Mouse (Mus musculus) lung, embryonic 16.5 days (tissue): ENCODE data around the gene Ctdsp2. TPM values are rescaled to one million over a fixed set of nuclear protein-coding genes. Genes with fewer than 3 reads are reported as not detected.
A peak's percentile ranks its signal among the peaks of the same experiment; 100 is the strongest.

Experiments
- ATAC-seq: fragments of 200-750 bp; cut with Nextera tagmentation; 2 replicates; pipeline ENCODE4 v1.8.0; 2017; ENCODE audit warnings: low read depth, mild to moderate bottlenecking, moderate library complexity
- H3K27ac ChIP-seq: fragments of 300-500 bp; sonication (generic); 2 replicates; pipeline ENCODE4 v1.5.1; 2014; ENCODE audit warnings: mild to moderate bottlenecking, control low read depth, low read length
- H3K27me3 ChIP-seq: fragments of 300-500 bp; sonication (generic); 2 replicates; pipeline ENCODE4 v1.6.1; 2014; ENCODE audit warnings: low read depth, low read length, mixed read lengths; ENCODE audit not compliant: control insufficient read depth, insufficient read depth
- H3K36me3 ChIP-seq: fragments of 300-500 bp; sonication (generic); 2 replicates; pipeline ENCODE4 v1.6.1; 2014; ENCODE audit warnings: low read length; ENCODE audit not compliant: control insufficient read depth, insufficient read depth
- H3K4me1 ChIP-seq: fragments of 300-500 bp; sonication (generic); replicated peaks from 2 replicates; pipeline ENCODE4 v1.6.1; 2014; ENCODE audit warnings: low read length, mixed read lengths; ENCODE audit not compliant: control insufficient read depth, insufficient read depth
- H3K4me2 ChIP-seq: fragments of 300-500 bp; sonication (generic); 2 replicates; pipeline ENCODE4 v1.6.1; 2014; ENCODE audit warnings: low read depth, low read length, control low read depth
- H3K4me3 ChIP-seq: fragments of 300-500 bp; sonication (generic); 2 replicates; pipeline ENCODE4 v1.5.1; 2014; ENCODE audit warnings: mild to moderate bottlenecking, low read length, control low read depth
- H3K9ac ChIP-seq: fragments of 300-500 bp; sonication (generic); 2 replicates; pipeline ENCODE4 v1.6.1; 2014; ENCODE audit warnings: low read length, control low read depth
- H3K9me3 ChIP-seq: fragments of 300-500 bp; sonication (generic); 2 replicates; pipeline ENCODE4 v1.6.1; 2016; ENCODE audit warnings: low read length; ENCODE audit not compliant: control insufficient read depth
- WGBS: fragments of 180-500 bp; shearing (Covaris S2); extraction: QIAGEN DNeasy Blood & Tissue Kit; methylation state at CpG from one replicate; pipeline ENCODE4 v1.1.7; 2014; 5-methylcytosine and 5-hydroxymethylcytosine counted together
- polyA plus RNA-seq: library from polyadenylated mRNA; unstranded; fragments of >200 nt; fragmentation: Nextera tagmentation; extraction: Ambion mirVana; gene quantifications from 2 replicates; pipeline ENCODE4 v1.2.1, GENCODE M21; 2015

The Ctdsp2 gene
- 66.2 and 72.0 TPM in 2 replicates for polyA plus RNA-seq

DNA sequence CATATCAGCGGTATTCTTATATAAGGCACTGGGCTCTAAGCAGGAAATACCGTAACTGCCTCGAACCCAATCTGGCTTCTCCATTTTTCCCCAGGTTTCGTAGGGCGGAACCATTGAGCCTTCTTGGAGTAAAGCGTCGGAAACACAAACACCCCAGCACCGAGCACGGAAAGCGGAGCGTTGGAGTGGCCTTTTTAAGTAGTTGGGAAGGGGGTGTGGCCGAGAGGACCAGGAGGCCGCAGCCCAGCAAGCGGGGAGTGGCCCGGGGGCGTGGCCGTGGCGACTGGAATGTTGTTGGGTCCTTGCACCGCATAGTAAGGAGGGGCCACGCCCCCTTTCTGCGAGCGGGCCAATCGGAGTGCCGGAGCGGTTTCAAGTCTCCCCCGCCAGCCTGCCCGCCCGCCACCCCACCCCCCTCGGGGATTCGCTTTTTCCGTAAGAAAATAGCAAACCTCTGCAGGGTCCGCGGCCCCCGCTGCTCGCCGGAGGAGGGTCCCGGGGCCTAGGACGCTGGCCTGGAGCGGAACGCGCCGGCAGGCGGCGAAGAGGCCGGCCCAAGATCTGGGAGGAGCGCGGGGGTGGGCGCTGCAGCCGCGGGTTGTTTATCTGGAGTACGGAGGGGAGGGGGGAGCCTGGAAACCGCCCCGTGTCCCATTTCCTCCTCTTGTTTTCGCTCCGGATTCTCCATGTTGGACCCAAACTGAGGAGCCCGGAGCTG, at the start of gene Ctdsp2:
Ctdsp2 (plus strand) TSS at position 441 of the 718 bp plus-strand sequence.
- Histone ChIP-seq H3K4me3 (peak within 1 kb of the TSS; percentile 88), H3K4me1 (peaks cover 36% of the 10 kb centered on the region)

DNA sequence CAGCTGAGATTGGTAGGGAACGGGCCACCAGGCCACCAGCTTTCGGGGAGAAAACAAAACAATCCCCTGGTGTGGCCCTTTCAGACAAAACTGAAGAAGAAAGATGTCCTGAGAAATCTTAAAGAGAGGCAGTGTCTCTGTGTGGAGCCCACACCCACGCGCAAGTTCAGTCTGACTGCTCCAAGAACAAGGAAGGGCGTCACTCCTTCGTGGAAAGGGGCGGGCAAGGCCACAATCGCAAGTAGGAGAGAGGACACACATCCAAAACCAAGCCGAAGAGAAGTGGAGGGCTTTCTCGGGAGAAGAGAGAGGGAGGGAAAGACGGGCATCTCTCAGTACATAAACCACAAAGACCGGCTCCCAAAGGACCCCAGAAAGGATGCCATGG, 49.7 kb upstream of the Ctdsp2 start:
- Histone ChIP-seq H3K27ac (peak overlapping the region; percentile 94), H3K4me2 (peak overlapping the region; percentile 91), H3K4me1 (peaks cover 47% of the 10 kb centered on the region), H3K9me3 (no peaks in the 10 kb centered on the region), H3K27me3 (no peaks in the 10 kb centered on the region), H3K9ac (peak overlapping the region; percentile 81), H3K4me3 (peak overlapping the region; percentile 62), H3K36me3 (no peaks in the 10 kb centered on the region)
- no peak for ATAC-seq
- 15% methylated on average over 12 of the region's 12 CpGs for WGBS

More for the DNA sequence above, at the start of gene Ctdsp2:
- no peaks in the 10 kb centered on the region for H3K36me3 ChIP-seq
- no peaks in the 10 kb centered on the region for H3K27me3 ChIP-seq
- H3K9me3 ChIP-seq, result no peaks in the 10 kb centered on the region
- H3K27ac ChIP-seq, result peak within 1 kb of the TSS; percentile 100
- peak within 1 kb of the TSS; percentile 94 for H3K9ac ChIP-seq
- peak within 1 kb of the TSS; percentile 91 for H3K4me2 ChIP-seq
- WGBS, result under 1% methylated on average over 37 of the region's 56 CpGs
- peak; percentile 93 for ATAC-seq

DNA sequence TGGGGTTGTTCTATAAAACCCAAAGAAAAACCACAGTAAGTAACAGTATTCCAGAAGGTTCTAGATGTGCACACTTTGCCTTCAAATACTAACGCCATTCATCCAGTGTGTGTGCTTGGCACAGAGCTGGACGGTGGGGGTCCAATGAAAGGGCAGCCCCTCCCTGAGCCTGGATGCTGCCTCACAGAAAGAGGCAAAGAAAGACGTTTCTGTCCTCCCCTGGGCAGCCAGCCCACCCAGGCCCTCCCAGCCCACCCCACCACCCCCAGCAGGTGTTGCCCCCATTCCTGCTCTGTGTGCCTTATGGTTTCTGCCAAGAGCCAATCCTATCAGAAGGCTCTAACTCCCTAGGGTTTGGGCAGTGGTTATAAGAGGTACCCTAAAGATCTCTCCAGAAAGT, 49.0 kb upstream of the Ctdsp2 start:
- WGBS, result 41% methylated on average over 3 of the region's 3 CpGs
- no peaks in the 10 kb centered on the region for H3K9me3 ChIP-seq
- no peak for ATAC-seq
- no peaks in the 10 kb centered on the region for H3K36me3 ChIP-seq
- H3K4me1 ChIP-seq, result peaks cover 47% of the 10 kb centered on the region
- H3K9ac ChIP-seq, result no peak overlapping the region
- peak overlapping the region; percentile 94 for H3K27ac ChIP-seq
- H3K4me2 ChIP-seq, result no peak overlapping the region
- no peaks in the 10 kb centered on the region for H3K27me3 ChIP-seq
- H3K4me3 ChIP-seq, result no peak overlapping the region

DNA sequence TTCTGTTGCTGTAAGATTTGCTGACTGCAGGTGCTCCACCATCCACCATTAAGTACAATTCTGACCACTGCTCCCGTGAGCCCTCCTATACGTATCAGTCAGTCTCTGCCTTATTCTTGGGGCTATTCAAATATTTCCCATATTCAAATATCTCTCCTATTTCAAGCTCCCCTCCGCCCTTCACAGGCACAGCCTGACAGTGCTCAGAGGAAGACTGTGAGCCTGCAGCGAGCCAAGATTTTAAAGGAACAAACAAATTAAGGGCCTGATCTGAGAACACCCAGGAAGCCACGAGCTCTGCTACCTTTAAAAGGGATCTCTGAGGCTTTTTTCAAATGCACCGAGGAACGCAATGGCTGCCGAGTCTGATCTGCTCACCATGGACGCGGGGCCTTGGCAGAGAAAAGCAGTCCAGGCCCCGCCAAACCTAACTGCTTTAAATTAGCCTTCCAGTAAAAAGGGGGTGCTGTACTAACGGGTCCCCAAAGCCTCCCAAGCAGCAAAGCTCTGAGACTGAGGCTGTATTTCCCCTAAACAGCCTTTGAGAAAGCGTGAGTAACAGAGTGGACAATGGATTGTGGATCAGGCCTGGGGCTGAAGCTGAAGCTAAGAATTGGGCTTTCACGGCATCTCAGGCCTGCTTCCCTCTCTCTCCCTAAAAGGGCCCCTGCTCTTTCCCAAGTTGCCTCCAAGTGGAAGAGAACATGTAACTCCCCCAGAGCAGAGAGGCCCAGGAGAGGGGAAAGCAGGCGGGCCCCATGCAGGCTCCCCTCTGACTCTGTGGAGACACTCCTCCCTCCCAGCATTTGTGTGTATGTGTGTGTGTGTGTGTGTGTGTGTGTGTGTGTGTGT, 48.0 kb upstream of the Ctdsp2 start:
- WGBS, result 23% methylated on average over 15 of the region's 15 CpGs
- no peak overlapping the region for H3K4me3 ChIP-seq
- no peaks in the 10 kb centered on the region for H3K9me3 ChIP-seq
- no peaks in the 10 kb centered on the region for H3K27me3 ChIP-seq
- peaks cover 50% of the 10 kb centered on the region for H3K4me1 ChIP-seq
- peak overlapping the region; percentile 3; the same call in 1 of the 2 replicates for H3K4me2 ChIP-seq
- H3K27ac ChIP-seq, result peak overlapping the region; percentile 90
- ATAC-seq, result peak; percentile 79
- H3K9ac ChIP-seq, result peak overlapping the region; percentile 36
- no peaks in the 10 kb centered on the region for H3K36me3 ChIP-seq

DNA sequence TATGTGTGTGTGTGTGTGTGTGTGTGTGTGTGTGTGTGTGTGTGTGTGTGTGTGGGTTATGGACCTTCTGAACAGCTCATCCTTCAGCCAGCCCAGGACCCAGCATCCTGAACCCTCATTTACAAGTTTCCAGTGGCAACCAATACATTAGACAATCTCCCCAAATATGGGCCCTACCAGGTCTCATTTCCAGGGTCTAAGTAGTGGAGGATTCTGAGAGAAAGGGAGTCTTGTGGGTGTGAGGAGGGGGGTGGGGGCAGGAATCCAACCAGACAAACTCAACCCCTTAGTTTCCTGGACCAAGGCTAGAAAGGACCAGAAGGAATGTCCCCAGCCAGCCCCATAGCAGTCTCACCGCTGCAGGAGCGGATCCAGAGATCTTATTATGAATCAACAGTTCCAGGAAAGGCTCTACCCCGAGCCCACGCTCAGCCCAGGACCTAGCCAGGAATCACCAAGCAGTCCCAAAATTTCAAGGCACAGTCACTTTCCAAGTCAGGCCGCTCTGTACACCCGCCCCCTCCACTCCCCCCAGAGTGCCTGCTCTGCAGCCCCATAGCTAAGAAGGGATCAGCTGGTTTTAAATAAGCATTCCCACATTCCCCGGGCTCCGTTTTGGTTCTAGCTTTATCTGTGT, 47.3 kb upstream of the Ctdsp2 start:
- H3K27me3 ChIP-seq, result no peaks in the 10 kb centered on the region
- H3K4me2 ChIP-seq, result no peak overlapping the region
- H3K4me1 ChIP-seq, result peaks cover 56% of the 10 kb centered on the region
- H3K9me3 ChIP-seq, result no peaks in the 10 kb centered on the region
- peak; percentile 40 for ATAC-seq
- H3K9ac ChIP-seq, result no peak overlapping the region; the same call in 1 of the 2 replicates
- no peak overlapping the region for H3K4me3 ChIP-seq
- WGBS, result 45% methylated on average over 8 of the region's 8 CpGs
- H3K36me3 ChIP-seq, result no peaks in the 10 kb centered on the region
- H3K27ac ChIP-seq, result peak overlapping the region; percentile 90

DNA sequence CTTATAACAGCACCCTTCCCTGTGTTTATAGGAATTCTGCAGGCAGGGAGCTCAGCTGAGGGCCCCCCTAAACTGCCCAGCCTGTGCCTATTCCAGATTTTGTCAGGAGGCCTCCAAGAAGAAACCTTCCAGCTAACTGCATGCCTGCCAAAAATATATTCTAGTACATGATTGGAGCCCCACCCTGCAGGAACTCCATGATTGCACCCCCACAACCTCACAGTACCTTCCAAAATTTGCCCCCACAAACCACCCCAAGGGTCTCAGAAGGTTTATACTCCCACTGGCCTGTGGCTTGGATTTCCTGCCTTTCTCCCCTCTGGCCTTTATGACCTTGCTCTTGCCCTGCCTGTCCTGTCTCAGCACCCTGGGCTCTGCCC, 46.8 kb upstream of the Ctdsp2 start:
- Histone ChIP-seq H3K9me3 (no peaks in the 10 kb centered on the region), H3K4me1 (peaks cover 54% of the 10 kb centered on the region), H3K4me2 (no peak overlapping the region), H3K9ac (no peak overlapping the region), H3K36me3 (no peaks in the 10 kb centered on the region), H3K27me3 (no peaks in the 10 kb centered on the region), H3K4me3 (no peak overlapping the region), H3K27ac (peak overlapping the region; percentile 90)
- ATAC-seq, result no peak

DNA sequence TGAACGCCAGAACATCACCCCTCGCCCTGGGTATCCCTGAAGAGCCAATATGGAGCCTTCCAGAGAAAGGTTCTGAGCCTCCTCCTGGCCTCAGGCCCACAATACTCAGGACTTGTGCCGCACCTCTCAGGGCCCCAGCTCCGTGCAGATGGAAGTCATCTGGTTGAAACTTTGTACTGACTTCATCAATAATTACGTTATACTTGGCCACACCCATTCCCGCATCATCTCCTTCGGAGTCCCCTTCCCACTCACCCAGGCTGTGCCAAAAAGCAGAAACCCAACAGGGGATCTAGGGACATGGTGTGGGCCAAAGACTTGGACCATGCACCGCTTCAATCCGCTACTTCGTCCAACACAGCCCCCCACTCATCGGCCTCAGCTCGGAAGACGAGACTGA, 44.0 kb upstream of the Ctdsp2 start:
- H3K27ac ChIP-seq, result no peak overlapping the region

DNA sequence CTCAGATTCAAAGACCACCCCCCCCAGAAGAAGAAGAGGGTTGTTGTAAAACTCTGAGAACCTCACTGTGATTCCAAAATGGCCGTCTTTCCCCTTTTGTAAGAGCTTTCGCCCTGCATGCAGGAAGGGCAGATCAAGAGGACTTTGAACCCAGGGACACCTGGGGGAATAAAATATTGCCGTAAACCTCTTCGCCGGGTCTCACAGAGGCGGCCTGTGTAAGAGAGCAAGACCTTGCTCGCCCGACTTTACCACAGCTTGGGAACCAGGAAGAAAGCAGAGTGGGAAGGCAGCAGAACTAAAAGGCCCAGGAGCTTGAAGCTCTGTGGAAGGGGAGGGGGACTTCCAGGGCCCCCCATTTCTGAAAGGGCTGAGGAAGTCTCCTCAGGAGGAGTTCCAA, 43.4 kb upstream of the Ctdsp2 start:
- 76% methylated on average over 8 of the region's 8 CpGs for WGBS
- peaks cover 4% of the 10 kb centered on the region for H3K9me3 ChIP-seq
- no peaks in the 10 kb centered on the region for H3K27me3 ChIP-seq
- H3K4me2 ChIP-seq, result no peak overlapping the region
- peak overlapping the region; percentile 58 for H3K27ac ChIP-seq
- no peaks in the 10 kb centered on the region for H3K36me3 ChIP-seq
- H3K9ac ChIP-seq, result peak overlapping the region; percentile 40; the same call in 1 of the 2 replicates
- ATAC-seq, result no peak
- H3K4me1 ChIP-seq, result peaks cover 25% of the 10 kb centered on the region
- H3K4me3 ChIP-seq, result no peak overlapping the region

More for the DNA sequence above, 44.0 kb upstream of the Ctdsp2 start:
- ATAC-seq, result no peak
- no peak overlapping the region for H3K4me2 ChIP-seq
- H3K27me3 ChIP-seq, result no peaks in the 10 kb centered on the region
- H3K36me3 ChIP-seq, result no peaks in the 10 kb centered on the region
- H3K4me1 ChIP-seq, result peaks cover 31% of the 10 kb centered on the region
- WGBS, result 79% methylated on average over 13 of the region's 13 CpGs
- H3K4me3 ChIP-seq, result no peak overlapping the region
- no peak overlapping the region for H3K9ac ChIP-seq
- peaks cover 4% of the 10 kb centered on the region for H3K9me3 ChIP-seq
